Comparison of ENCODE assay signal across 7 mouse cellular contexts in the genomic region with DNA sequence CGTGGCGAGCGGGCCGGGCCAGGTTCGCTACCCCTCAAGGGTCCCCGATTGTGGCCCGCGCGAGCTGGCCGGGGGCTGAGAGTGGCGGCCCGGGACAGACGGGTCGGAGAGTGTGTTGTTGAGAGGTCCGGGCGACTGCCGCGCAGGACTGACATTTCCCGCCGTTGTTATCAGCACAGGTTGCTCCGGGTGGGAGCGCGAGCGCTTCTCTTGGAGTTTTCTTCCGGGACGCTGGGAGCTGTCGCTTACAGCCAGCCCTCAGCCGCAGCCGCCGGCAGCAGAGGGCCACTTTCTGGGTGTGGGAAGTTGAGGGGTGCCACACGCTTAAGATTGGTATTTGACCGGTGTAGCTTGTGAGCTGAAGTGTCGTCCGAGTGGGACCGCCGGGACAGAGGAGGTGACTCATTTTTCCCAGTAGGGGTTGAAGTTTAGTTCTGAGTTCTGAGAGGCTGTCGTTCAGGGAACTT. TPM values are rescaled to one million over a fixed set of nuclear protein-coding genes. Genes with fewer than 3 reads are reported as not detected.
DNase-seq lines count a peak whose midpoint lies in the region; ATAC-seq lines count a peak whose summit lies in the region.

No protein-coding gene starts in this region.

- H3K4me1 ChIP-seq in heart, embryonic 15.5 days (replicated peaks): peaks cover 5% of the 10 kb centered on the region

- peak overlapping the region; percentile 92 for H3K27ac ChIP-seq in heart, embryonic 15.5 days

- H3K9ac ChIP-seq in heart, embryonic 15.5 days: peak overlapping the region; percentile 99

- ATAC-seq in CD4-positive, CD25-positive, alpha-beta regulatory T cell, adult 4 months: peak; percentile 7
- ATAC-seq in heart, embryonic 15.5 days (replicated peaks; ENCODE audit: insufficient number of reproducible peaks, insufficient read depth, low FRiP score, low read depth): no peak; the same call in 1 of the 2 replicates

- peaks cover 20% of the 10 kb centered on the region for H3K36me3 ChIP-seq in heart, embryonic 15.5 days

- peak; percentile 58 for DNase-seq in 3T3-L1 (ENCODE audit: low read depth, low spot score)
- DNase-seq in c-Kit-positive CD71-positive TER-119-positive erythroid progenitor cells, embryonic 14.5 days (ENCODE audit: low spot score): peak; percentile 59
- DNase-seq in kidney, postnatal 36 days: peak; percentile 13 to 63
- peak; percentile 25 for DNase-seq in lung, postnatal 25 days (ENCODE audit: low spot score)
- DNase-seq in right cerebral cortex, postnatal 10 days (ENCODE audit: low spot score in 2 of 2): peak; percentile 53 to 55

- peak overlapping the region; percentile 76 for H3K4me2 ChIP-seq in heart, embryonic 15.5 days

- no peaks in the 10 kb centered on the region for H3K27me3 ChIP-seq in heart, embryonic 15.5 days

- H3K9me3 ChIP-seq in heart, embryonic 15.5 days (replicated peaks): no peaks in the 10 kb centered on the region

- H3K4me3 ChIP-seq in heart, embryonic 15.5 days: peak overlapping the region; percentile 99

- under 1% methylated on average over 37 of the region's 37 CpGs for WGBS in heart, embryonic 15.5 days

RNA-seq across cellular contexts. Expression of a gene that starts 0.6 kb away (rescaled TPM):
- polyA plus RNA-seq in CD4-positive, CD25-positive, alpha-beta regulatory T cell, adult 4 months (2017; shearing (Covaris generic)): 100 to 1,000 TPM; 258 to 279 TPM
- 177 and 193 TPM in 2 replicates for polyA plus RNA-seq in heart, embryonic 15.5 days (2015; fragmentation: Nextera tagmentation; extraction: Ambion mirVana)

RNA-seq across cellular contexts. Expression of a gene that starts 46.0 kb away (rescaled TPM):
- 100 to 1,000 TPM; 270 to 312 TPM for polyA plus RNA-seq in CD4-positive, CD25-positive, alpha-beta regulatory T cell, adult 4 months (2017; shearing (Covaris generic))
- 127 and 139 TPM in 2 replicates for polyA plus RNA-seq in heart, embryonic 15.5 days (2015; fragmentation: Nextera tagmentation; extraction: Ambion mirVana)

RNA-seq across cellular contexts. Expression of a gene that starts 47.8 kb away (rescaled TPM):
- under 1 TPM; 0.87 to 0.98 TPM for polyA plus RNA-seq in CD4-positive, CD25-positive, alpha-beta regulatory T cell, adult 4 months (2017; shearing (Covaris generic))
- 0.37 and 0.90 TPM in 2 replicates for polyA plus RNA-seq in heart, embryonic 15.5 days (2015; fragmentation: Nextera tagmentation; extraction: Ambion mirVana)

RNA-seq across cellular contexts. Expression of a gene that starts 51.2 kb away (rescaled TPM):
- 10 to 100 TPM; 10.4 to 15.6 TPM for polyA plus RNA-seq in CD4-positive, CD25-positive, alpha-beta regulatory T cell, adult 4 months (2017; shearing (Covaris generic))
- polyA plus RNA-seq in heart, embryonic 15.5 days (2015; fragmentation: Nextera tagmentation; extraction: Ambion mirVana): 15.7 and 17.4 TPM in 2 replicates
